Comparison of ENCODE assay signal across 23 mouse cellular contexts in genomic region chr11:43485855-43486254, GRCm38 (mm10). TPM values are rescaled to one million over a fixed set of nuclear protein-coding genes. Genes with fewer than 3 reads are reported as not detected.
DNase-seq lines count a peak whose midpoint lies in the region; ATAC-seq and TF ChIP-seq lines count a peak whose summit lies in the region.
"Had no signal": no experiment of that assay in that cellular context is flagged by ENCODE, and none has a peak within 500 bp of the region (broad histone marks: within the 10 kb centered on the region; RNA-seq: fewer than 3 reads in every experiment).

No protein-coding gene starts in this region.

- H3K27ac ChIP-seq in forebrain, embryonic 11.5 days (ENCODE audit: low read depth, low read length), result no peak overlapping the region
- no peak overlapping the region for H3K27ac ChIP-seq in forebrain, embryonic 16.5 days (ENCODE audit: low read length)
- no peak overlapping the region for H3K27ac ChIP-seq in heart, adult 2 months
- H3K27ac ChIP-seq in heart, embryonic 10.5 days, result no peak overlapping the region

- H3K4me2 ChIP-seq in forebrain, embryonic 11.5 days (ENCODE audit: low read depth, low read length, severe bottlenecking), result no peak overlapping the region
- H3K4me2 ChIP-seq in forebrain, embryonic 16.5 days (ENCODE audit: low read length), result no peak overlapping the region

- no peak for TF ChIP-seq CTCF in heart, adult 2 months (IDR thresholded peaks at IDR 0.05)

- no peak for TF ChIP-seq EP300 in heart, adult 2 months (IDR thresholded peaks at IDR 0.05; ENCODE audit: insufficient read depth, low read depth, low read length)

- no peak overlapping the region for H3K9ac ChIP-seq in forebrain, embryonic 11.5 days (ENCODE audit: low read length)
- H3K9ac ChIP-seq in forebrain, embryonic 16.5 days (replicated peaks; ENCODE audit: low read depth, low read length), result no peak overlapping the region
- H3K9ac ChIP-seq in heart, adult 2 months (ENCODE audit: low read depth, low read length), result no peak overlapping the region

- no peak for TF ChIP-seq POLR2A in heart, adult 2 months (IDR thresholded peaks at IDR 0.05; ENCODE audit: insufficient read depth, low read depth, low read length)

- no peaks in the 10 kb centered on the region for H3K27me3 ChIP-seq in forebrain, embryonic 11.5 days (ENCODE audit: control insufficient read depth, insufficient read depth, low read length)
- no peaks in the 10 kb centered on the region for H3K27me3 ChIP-seq in forebrain, embryonic 16.5 days (replicated peaks; ENCODE audit: control insufficient read depth, insufficient read depth, low read length)
- no peaks in the 10 kb centered on the region for H3K27me3 ChIP-seq in heart, adult 2 months (ENCODE audit: control insufficient read depth, insufficient read depth, low read length)
- peaks cover 4% of the 10 kb centered on the region; the same call in 1 of the 2 replicates for H3K27me3 ChIP-seq in heart, embryonic 10.5 days (ENCODE audit: insufficient read depth, poor library complexity, severe bottlenecking)
- H3K27me3 ChIP-seq: Patski had no signal

- no peaks in the 10 kb centered on the region for H3K36me3 ChIP-seq in forebrain, embryonic 11.5 days (ENCODE audit: control insufficient read depth, insufficient read depth, low read length)
- no peaks in the 10 kb centered on the region for H3K36me3 ChIP-seq in forebrain, embryonic 16.5 days (ENCODE audit: control insufficient read depth, insufficient read depth)
- peaks cover 3% of the 10 kb centered on the region; the same call in 1 of the 2 replicates for H3K36me3 ChIP-seq in heart, adult 2 months (ENCODE audit: control insufficient read depth, insufficient read depth, low read length)
- H3K36me3 ChIP-seq in heart, embryonic 10.5 days, result no peaks in the 10 kb centered on the region
- H3K36me3 ChIP-seq: G1E had no signal

- no peaks in the 10 kb centered on the region for H3K9me3 ChIP-seq in forebrain, embryonic 11.5 days (ENCODE audit: control insufficient read depth, low read length)
- H3K9me3 ChIP-seq in forebrain, embryonic 16.5 days (ENCODE audit: control insufficient read depth, low read length), result no peaks in the 10 kb centered on the region
- no peaks in the 10 kb centered on the region for H3K9me3 ChIP-seq in heart, embryonic 10.5 days
- H3K9me3 ChIP-seq: G1E had no signal

- no peaks in the 10 kb centered on the region for H3K79me2 ChIP-seq in heart, adult 2 months (replicated peaks; ENCODE audit: control insufficient read depth, insufficient read depth, low read length)

- no peak for ATAC-seq in forebrain, embryonic 11.5 days (replicated peaks; ENCODE audit: low FRiP score)
- no peak for ATAC-seq in forebrain, embryonic 16.5 days
- ATAC-seq: activated CD4-positive, CD25-positive, alpha-beta regulatory T cell, adult 4 months; CD4-positive, CD25-positive, alpha-beta regulatory T cell, adult 4 months; Patski had no signal

- H3K4me3 ChIP-seq in forebrain, embryonic 11.5 days (ENCODE audit: low read depth, low read length), result no peak overlapping the region
- no peak overlapping the region for H3K4me3 ChIP-seq in forebrain, embryonic 16.5 days (replicated peaks; ENCODE audit: low read length)
- no peak overlapping the region for H3K4me3 ChIP-seq in heart, adult 2 months
- H3K4me3 ChIP-seq in heart, embryonic 10.5 days, result no peak overlapping the region

- H3K4me1 ChIP-seq in forebrain, embryonic 11.5 days (replicated peaks; ENCODE audit: control insufficient read depth, insufficient read depth, low read length), result no peaks in the 10 kb centered on the region
- H3K4me1 ChIP-seq in forebrain, embryonic 16.5 days (replicated peaks; ENCODE audit: control insufficient read depth, insufficient read depth, low read length), result no peaks in the 10 kb centered on the region
- peaks cover 12% of the 10 kb centered on the region for H3K4me1 ChIP-seq in heart, adult 2 months (ENCODE audit: control insufficient read depth, insufficient read depth, low read length)
- peaks cover 27% of the 10 kb centered on the region for H3K4me1 ChIP-seq in heart, embryonic 10.5 days

- WGBS in forebrain, embryonic 11.5 days, result 93% methylated on average over 9 of the region's 9 CpGs
- WGBS in forebrain, embryonic 16.5 days, result 87% methylated on average over 9 of the region's 9 CpGs
- 90% methylated on average over 9 of the region's 9 CpGs for WGBS in heart, adult 2 months
- 87% methylated on average over 9 of the region's 9 CpGs for WGBS in heart, embryonic 10.5 days

- intact Hi-C loops in heart, adult 2 months (cut with DNase I), result no loop called here
- intact Hi-C loops in heart, postnatal 10 days (cut with DNase I), result no loop called here

- peak; percentile 16 for DNase-seq in forebrain, embryonic 11.5 days (ENCODE audit: low spot score)
- peak; percentile 82 for DNase-seq in heart, adult 11 months
- DNase-seq in heart, adult 2 months, result no peak
- DNase-seq in heart, embryonic 10.5 days (ENCODE audit: low spot score), result peak; percentile 61
- no peak for DNase-seq in heart, postnatal 10 days
- DNase-seq: adrenal gland, adult 2 months; adrenal gland, adult 8-10 months; adrenal gland, postnatal 10 days; adrenal gland, postnatal 14 days; adrenal gland, postnatal 25 days; adrenal gland, postnatal 36 days; B cell, adult 2 months; cerebellum, adult 11 months; cerebellum, adult 11-12 months; cerebellum, adult 18-20 months had no signal

RNA-seq across cellular contexts. Expression of gene C1qtnf2, which starts 11.8 kb away (rescaled TPM):
- polyA plus RNA-seq in forebrain, embryonic 11.5 days (2014; fragmentation: Nextera tagmentation; extraction: Ambion mirVana), result 1.1 and 1.6 TPM in 2 replicates
- polyA plus RNA-seq in forebrain, embryonic 16.5 days (2015; fragmentation: Nextera tagmentation; extraction: Ambion mirVana), result 5.9 and 6.5 TPM in 2 replicates
- 1 to 10 TPM; 4.7 to 5.3 TPM for total RNA-seq in heart, adult 2 months (2021)
- polyA plus RNA-seq in heart, adult 2 months (2012; rRNA removed), result 7.8 and 10.8 TPM in 2 replicates
- 1.4 and 1.9 TPM in 2 replicates for polyA plus RNA-seq in heart, embryonic 10.5 days (2016; fragmentation: Nextera tagmentation; extraction: Ambion mirVana)
- 10 to 100 TPM; 15.4 to 15.8 TPM for total RNA-seq in heart, postnatal 10 days (2021)
- total RNA-seq: CH12.LX, ES-E14, G1E, MEL had no signal
- polyA plus RNA-seq: activated CD4-positive, CD25-positive, alpha-beta regulatory T cell, adult 4 months; CD4-positive, CD25-positive, alpha-beta regulatory T cell, adult 4 months; G1E; Patski had no signal

RNA-seq across cellular contexts. Expression of gene Ccnjl, which starts 42.7 kb away (rescaled TPM):
- polyA plus RNA-seq in forebrain, embryonic 11.5 days (2014; fragmentation: Nextera tagmentation; extraction: Ambion mirVana), result 30.7 and 32.3 TPM in 2 replicates
- polyA plus RNA-seq in forebrain, embryonic 16.5 days (2015; fragmentation: Nextera tagmentation; extraction: Ambion mirVana), result 9.5 and 13.5 TPM in 2 replicates
- total RNA-seq in heart, adult 2 months (2021), result 1 to 10 TPM; 2.1 to 3.0 TPM
- polyA plus RNA-seq in heart, adult 2 months (2012; rRNA removed), result 2.0 and 2.9 TPM in 2 replicates
- 24.7 and 33.2 TPM in 2 replicates for polyA plus RNA-seq in heart, embryonic 10.5 days (2016; fragmentation: Nextera tagmentation; extraction: Ambion mirVana)
- total RNA-seq in heart, postnatal 10 days (2021), result 10 to 100 TPM; 10.2 to 11.3 TPM
- total RNA-seq: CH12.LX, MEL had no signal
- polyA plus RNA-seq: G1E had no signal

RNA-seq across cellular contexts. Expression of gene Slu7, which starts 52.3 kb away (rescaled TPM):
- polyA plus RNA-seq in forebrain, embryonic 11.5 days (2014; fragmentation: Nextera tagmentation; extraction: Ambion mirVana), result 50.1 and 60.8 TPM in 2 replicates
- polyA plus RNA-seq in forebrain, embryonic 16.5 days (2015; fragmentation: Nextera tagmentation; extraction: Ambion mirVana), result 76.9 and 87.8 TPM in 2 replicates
- total RNA-seq in heart, adult 2 months (2021), result 10 to 100 TPM; 27.2 to 27.8 TPM
- 3.8 and 4.7 TPM in 2 replicates for polyA plus RNA-seq in heart, adult 2 months (2012; rRNA removed)
- 36.6 and 44.1 TPM in 2 replicates for polyA plus RNA-seq in heart, embryonic 10.5 days (2016; fragmentation: Nextera tagmentation; extraction: Ambion mirVana)
- total RNA-seq in heart, postnatal 10 days (2021), result 10 to 100 TPM; 29.5 to 31.4 TPM

RNA-seq across cellular contexts. Expression of gene Pttg1, which starts 59.8 kb away (rescaled TPM):
- 59.8 and 68.2 TPM in 2 replicates for polyA plus RNA-seq in forebrain, embryonic 11.5 days (2014; fragmentation: Nextera tagmentation; extraction: Ambion mirVana)
- 27.0 and 32.7 TPM in 2 replicates for polyA plus RNA-seq in forebrain, embryonic 16.5 days (2015; fragmentation: Nextera tagmentation; extraction: Ambion mirVana)
- total RNA-seq in heart, adult 2 months (2021), result 10 to 100 TPM; 74.8 to 84.5 TPM
- polyA plus RNA-seq in heart, adult 2 months (2012; rRNA removed), result 55.5 and 80.9 TPM in 2 replicates
- polyA plus RNA-seq in heart, embryonic 10.5 days (2016; fragmentation: Nextera tagmentation; extraction: Ambion mirVana), result 101 and 118 TPM in 2 replicates
- total RNA-seq in heart, postnatal 10 days (2021), result 10 to 100 TPM; 64.1 to 70.3 TPM

Comparison
In these comparisons a context has a peak if more than half of its experiments do, and no peak if none do; other contexts are left out.
1. DNase-seq: peak in forebrain, embryonic 11.5 days (single experiment), heart, adult 11 months (single experiment) and heart, embryonic 10.5 days (single experiment); none in heart, adult 2 months (0 of 2) and heart, postnatal 10 days (0 of 2).